Mouse (Mus musculus) midbrain, embryonic 11.5 days (tissue): ENCODE measurements at regions not wholly inside any gene's neighbourhood (a gene's known extent, or its start where the extent isn't known, plus 50 kb on each side); places are given as distances from the start of the nearest gene placed in this dataset.

Source experiments
- ATAC-seq: fragments of 200-750 bp; cut with Nextera tagmentation; 2 replicates; pipeline ENCODE4 v1.8.0; 2017; ENCODE audit warnings: moderate TSS enrichment, moderate library complexity; ENCODE audit not compliant: low FRiP score
- DNase-seq: peaks from one replicate; pipeline ENCODE4 v3.0.0; 2015; ENCODE audit warnings: low spot score; ENCODE audit errors: missing footprints
- H3K27ac ChIP-seq: fragments of 300-500 bp; sonication (generic); 2 replicates; pipeline ENCODE4 v1.5.1; 2014; ENCODE audit warnings: low read depth, low read length
- H3K27me3 ChIP-seq: fragments of 300-500 bp; sonication (generic); 2 replicates; pipeline ENCODE4 v1.6.1; 2014; ENCODE audit warnings: mild to moderate bottlenecking, low read length, moderate library complexity, mixed read lengths; ENCODE audit not compliant: control insufficient read depth, insufficient read depth
- H3K36me3 ChIP-seq: fragments of 300-500 bp; sonication (generic); 2 replicates; pipeline ENCODE4 v1.6.1; 2014; ENCODE audit warnings: mild to moderate bottlenecking, low read length, moderate library complexity, mixed read lengths; ENCODE audit not compliant: control insufficient read depth, insufficient read depth
- H3K4me1 ChIP-seq: fragments of 300-500 bp; sonication (generic); 2 replicates; pipeline ENCODE4 v1.6.1; 2014; ENCODE audit warnings: low read length; ENCODE audit not compliant: control insufficient read depth, insufficient read depth
- H3K4me2 ChIP-seq: fragments of 300-500 bp; sonication (generic); 2 replicates; pipeline ENCODE4 v1.6.1; 2014; ENCODE audit warnings: mild to moderate bottlenecking, moderate library complexity
- H3K4me3 ChIP-seq: fragments of 300-500 bp; sonication (generic); 2 replicates; pipeline ENCODE4 v1.5.1; 2014; ENCODE audit warnings: low read depth, low read length
- H3K9ac ChIP-seq: fragments of 300-500 bp; sonication (generic); 2 replicates; pipeline ENCODE4 v1.6.1; 2014; ENCODE audit warnings: low read length
- H3K9me3 ChIP-seq: fragments of 300-500 bp; sonication (generic); 2 replicates; pipeline ENCODE4 v1.6.1; 2016; ENCODE audit warnings: low read length; ENCODE audit not compliant: control insufficient read depth
- WGBS: fragments of 180-500 bp; shearing (Covaris S2); extraction: QIAGEN DNeasy Blood & Tissue Kit; methylation state at CpG from one replicate; pipeline ENCODE4 v1.1.7; 2014; 5-methylcytosine and 5-hydroxymethylcytosine counted together

- Histone ChIP-seq H3K36me3 (no peaks in the 10 kb centered on the region), H3K27me3 (no peaks in the 10 kb centered on the region), H3K9ac (no peak overlapping the region), H3K27ac (no peak overlapping the region), H3K4me1 (no peaks in the 10 kb centered on the region), H3K9me3 (no peaks in the 10 kb centered on the region), H3K4me3 (no peak overlapping the region), H3K4me2 (no peak overlapping the region)
- ATAC-seq (peak; percentile 90), DNase-seq (peak; percentile 98)
- WGBS: 45% methylated on average over 9 of the region's 9 CpGs
Measured at GRCm38 (mm10) chr8:6572066-6572665, 1467.0 kb upstream of the Slc10a2 start.

GRCm38 (mm10) chr8:6550965-6551364 is 1445.8 kb upstream of the Slc10a2 start:
- Histone ChIP-seq H3K4me2 (no peak overlapping the region), H3K27ac (no peak overlapping the region), H3K36me3 (no peaks in the 10 kb centered on the region), H3K27me3 (no peaks in the 10 kb centered on the region), H3K9ac (no peak overlapping the region), H3K9me3 (no peaks in the 10 kb centered on the region), H3K4me1 (no peaks in the 10 kb centered on the region), H3K4me3 (no peak overlapping the region)
- ATAC-seq (no peak), DNase-seq (no peak)

GRCm38 (mm10) chr8:6527171-6527570 is 1422.0 kb upstream of the Slc10a2 start:
- DNase-seq: no peak
- 28% methylated on average over 5 of the region's 5 CpGs for WGBS

GRCm38 (mm10) chr8:6515882-6516682 is 1410.9 kb upstream of the Slc10a2 start:
- H3K9ac ChIP-seq: no peak overlapping the region
- H3K36me3 ChIP-seq: no peaks in the 10 kb centered on the region
- H3K27ac ChIP-seq: no peak overlapping the region
- DNase-seq: no peak
- no peaks in the 10 kb centered on the region for H3K4me1 ChIP-seq
- no peak for ATAC-seq
- no peaks in the 10 kb centered on the region for H3K27me3 ChIP-seq
- no peaks in the 10 kb centered on the region for H3K9me3 ChIP-seq
- no peak overlapping the region for H3K4me3 ChIP-seq
- no peak overlapping the region for H3K4me2 ChIP-seq

More at GRCm38 (mm10) chr8:6527171-6527570, 1422.0 kb upstream of the Slc10a2 start:
- Histone ChIP-seq H3K9me3 (no peaks in the 10 kb centered on the region), H3K27me3 (no peaks in the 10 kb centered on the region), H3K27ac (no peak overlapping the region), H3K4me3 (no peak overlapping the region), H3K4me1 (peaks cover 6% of the 10 kb centered on the region; the same call in 1 of the 2 replicates), H3K4me2 (no peak overlapping the region), H3K36me3 (no peaks in the 10 kb centered on the region), H3K9ac (no peak overlapping the region)
- ATAC-seq: no peak

- H3K9ac ChIP-seq: no peak overlapping the region
- no peaks in the 10 kb centered on the region for H3K36me3 ChIP-seq
- H3K9me3 ChIP-seq: no peaks in the 10 kb centered on the region
- H3K27me3 ChIP-seq: no peaks in the 10 kb centered on the region
- no peak overlapping the region for H3K4me2 ChIP-seq
- ATAC-seq (no peak), DNase-seq (no peak)
- no peaks in the 10 kb centered on the region for H3K4me1 ChIP-seq
- 82% methylated on average over 1 of the region's 1 CpGs for WGBS
- H3K4me3 ChIP-seq: no peak overlapping the region
- H3K27ac ChIP-seq: no peak overlapping the region
Measured at GRCm38 (mm10) chr8:6492453-6492852, 1387.3 kb upstream of the Slc10a2 start.

GRCm38 (mm10) chr8:6481966-6482365 is 1376.8 kb upstream of the Slc10a2 start:
- Histone ChIP-seq H3K4me1 (no peaks in the 10 kb centered on the region), H3K9me3 (no peaks in the 10 kb centered on the region), H3K36me3 (no peaks in the 10 kb centered on the region), H3K4me2 (no peak overlapping the region), H3K27me3 (no peaks in the 10 kb centered on the region), H3K4me3 (no peak overlapping the region), H3K27ac (no peak overlapping the region), H3K9ac (no peak overlapping the region)
- DNase-seq: no peak
- 95% methylated on average over 1 of the region's 1 CpGs for WGBS
- ATAC-seq: no peak

GRCm38 (mm10) chr8:6471089-6471488 is 1365.9 kb upstream of the Slc10a2 start:
- H3K9ac ChIP-seq: no peak overlapping the region
- no peaks in the 10 kb centered on the region for H3K27me3 ChIP-seq
- DNase-seq: no peak
- H3K4me3 ChIP-seq: no peak overlapping the region
- 83% methylated on average over 3 of the region's 3 CpGs for WGBS
- no peak overlapping the region for H3K4me2 ChIP-seq
- H3K27ac ChIP-seq: no peak overlapping the region
- no peaks in the 10 kb centered on the region for H3K4me1 ChIP-seq
- ATAC-seq: no peak
- H3K36me3 ChIP-seq: no peaks in the 10 kb centered on the region
- H3K9me3 ChIP-seq: no peaks in the 10 kb centered on the region

GRCm38 (mm10) chr8:6456553-6457180 is 1351.5 kb upstream of the Slc10a2 start:
- no peak overlapping the region for H3K4me2 ChIP-seq
- ATAC-seq: 0 out of 2 replicates have a peak, but pooled peaks have one; percentile 24

GRCm38 (mm10) chr8:6448301-6448700 is 1343.2 kb upstream of the Slc10a2 start:
- WGBS: 73% methylated on average over 6 of the region's 6 CpGs
- Histone ChIP-seq H3K9ac (no peak overlapping the region), H3K27ac (no peak overlapping the region), H3K27me3 (no peaks in the 10 kb centered on the region), H3K36me3 (no peaks in the 10 kb centered on the region), H3K4me2 (no peak overlapping the region), H3K4me1 (no peaks in the 10 kb centered on the region), H3K9me3 (no peaks in the 10 kb centered on the region), H3K4me3 (no peak overlapping the region)
- ATAC-seq (no peak), DNase-seq (no peak)

More at GRCm38 (mm10) chr8:6456553-6457180, 1351.5 kb upstream of the Slc10a2 start:
- Histone ChIP-seq H3K4me1 (no peaks in the 10 kb centered on the region), H3K36me3 (no peaks in the 10 kb centered on the region), H3K27ac (no peak overlapping the region), H3K9me3 (no peaks in the 10 kb centered on the region), H3K9ac (no peak overlapping the region), H3K4me3 (no peak overlapping the region), H3K27me3 (no peaks in the 10 kb centered on the region)
- no peak for DNase-seq
- 36% methylated on average over 3 of the region's 3 CpGs for WGBS
